Mouse (Mus musculus) erythroblast, embryonic 14.5 days (primary cell): ENCODE data around the gene Slc13a4.

ENCODE experiments used
- GATA1 ChIP-seq: IDR thresholded peaks from 2 replicates; pipeline ENCODE4 v1.6.1; 2012; ENCODE audit warnings: low read length, inconsistent platforms, mixed read lengths
- TAL1 ChIP-seq: IDR thresholded peaks from 3 replicates; pipeline ENCODE4 v1.6.1; 2012; ENCODE audit warnings: low read length, inconsistent platforms, mixed read lengths

GRCm38 (mm10) chr6:35243252-35243651, 64.7 kb downstream of the Slc13a4 start:
- TF ChIP-seq TAL1 (no peak), GATA1 (no peak)
